Comparison of ENCODE assay signal across 8 mouse cellular contexts in genomic region chr6:127153972-127154707, GRCm38 (mm10). TPM values are rescaled to one million over a fixed set of nuclear protein-coding genes. Genes with fewer than 3 reads are reported as not detected.
DNase-seq lines count a peak whose midpoint lies in the region; ATAC-seq lines count a peak whose summit lies in the region.

No protein-coding gene starts in this region.

- H3K27me3 ChIP-seq in kidney, embryonic 14.5 days (ENCODE audit: control insufficient read depth, insufficient read depth, low read length) = no peaks in the 10 kb centered on the region
- no peaks in the 10 kb centered on the region; the same call in 1 of the 2 replicates for H3K27me3 ChIP-seq in heart, embryonic 16.5 days (ENCODE audit: control insufficient read depth, insufficient read depth, low read length)
- H3K27me3 ChIP-seq in liver, embryonic 13.5 days = peaks cover 95% of the 10 kb centered on the region
- no peaks in the 10 kb centered on the region for H3K27me3 ChIP-seq in stomach, embryonic 14.5 days (ENCODE audit: control insufficient read depth, insufficient read depth, low read length)

- peak overlapping the region; percentile 79 for H3K4me2 ChIP-seq in kidney, embryonic 14.5 days (replicated peaks; ENCODE audit: low read depth, low read length)
- peak overlapping the region; percentile 84 for H3K4me2 ChIP-seq in heart, embryonic 16.5 days (ENCODE audit: low read depth, low read length)
- peak overlapping the region; percentile 86 for H3K4me2 ChIP-seq in liver, embryonic 13.5 days
- peak overlapping the region; percentile 88 for H3K4me2 ChIP-seq in stomach, embryonic 14.5 days (replicated peaks; ENCODE audit: low read depth, low read length)

- no peak for ATAC-seq in kidney, embryonic 14.5 days (ENCODE audit: low FRiP score, low TSS enrichment)
- ATAC-seq in heart, embryonic 16.5 days (replicated peaks; ENCODE audit: extremely low read depth, insufficient read depth, low FRiP score) = no peak
- no peak for ATAC-seq in liver, embryonic 13.5 days (ENCODE audit: low read depth)
- no peak for ATAC-seq in stomach, embryonic 14.5 days (ENCODE audit: insufficient number of reproducible peaks, insufficient read depth, low FRiP score, low read depth)
- ATAC-seq in granulocyte monocyte progenitor cell, adult 5-6 weeks (replicated peaks; ENCODE audit: poor library complexity, severe bottlenecking) = no peak

- H3K9me3 ChIP-seq in kidney, embryonic 14.5 days (ENCODE audit: control insufficient read depth, low read length) = no peaks in the 10 kb centered on the region
- H3K9me3 ChIP-seq in heart, embryonic 16.5 days (replicated peaks; ENCODE audit: control insufficient read depth, low read length) = no peaks in the 10 kb centered on the region
- H3K9me3 ChIP-seq in liver, embryonic 13.5 days (replicated peaks) = no peaks in the 10 kb centered on the region
- no peaks in the 10 kb centered on the region for H3K9me3 ChIP-seq in stomach, embryonic 14.5 days (ENCODE audit: control insufficient read depth, low read depth, low read length)

- WGBS in kidney, embryonic 14.5 days = under 1% methylated on average over 30 of the region's 30 CpGs
- 1% methylated on average over 30 of the region's 30 CpGs for WGBS in heart, embryonic 16.5 days
- 2% methylated on average over 30 of the region's 30 CpGs for WGBS in liver, embryonic 13.5 days (ENCODE audit: insufficient replicate concordance)
- WGBS in stomach, embryonic 14.5 days = under 1% methylated on average over 30 of the region's 30 CpGs

- peak overlapping the region; percentile 63 for H3K9ac ChIP-seq in kidney, embryonic 14.5 days (ENCODE audit: low read depth, low read length)
- H3K9ac ChIP-seq in heart, embryonic 16.5 days (ENCODE audit: low read length) = peak overlapping the region; percentile 70
- peak overlapping the region; percentile 46 for H3K9ac ChIP-seq in liver, embryonic 13.5 days
- peak overlapping the region; percentile 32; the same call in 1 of the 2 replicates for H3K9ac ChIP-seq in stomach, embryonic 14.5 days (replicated peaks; ENCODE audit: low read depth, low read length)

- H3K4me1 ChIP-seq in kidney, embryonic 14.5 days (ENCODE audit: control insufficient read depth, insufficient read depth, low read length) = peaks cover 21% of the 10 kb centered on the region
- peaks cover 33% of the 10 kb centered on the region for H3K4me1 ChIP-seq in heart, embryonic 16.5 days (ENCODE audit: control insufficient read depth, insufficient read depth, low read length)
- H3K4me1 ChIP-seq in liver, embryonic 13.5 days (replicated peaks) = peaks cover 63% of the 10 kb centered on the region
- H3K4me1 ChIP-seq in stomach, embryonic 14.5 days (ENCODE audit: control insufficient read depth, insufficient read depth, low read length) = peaks cover 15% of the 10 kb centered on the region; the same call in 1 of the 2 replicates

- H3K4me3 ChIP-seq in kidney, embryonic 14.5 days (ENCODE audit: low read length) = peak overlapping the region; percentile 76
- H3K4me3 ChIP-seq in heart, embryonic 16.5 days (ENCODE audit: low read length) = peak overlapping the region; percentile 75
- peak overlapping the region; percentile 67 for H3K4me3 ChIP-seq in liver, embryonic 13.5 days (replicated peaks)
- peak overlapping the region; percentile 89 for H3K4me3 ChIP-seq in stomach, embryonic 14.5 days (ENCODE audit: low read depth, low read length)

- DNase-seq in kidney, adult 18-20 months = no peak
- DNase-seq in ZHBTc4 (ENCODE audit: low read depth, low spot score) = peak; percentile 61
- no peak for DNase-seq in liver, embryonic 13.5 days
- DNase-seq in left cerebral cortex, adult 9 months (ENCODE audit: low spot score in 2 of 2) = no peak

- peak overlapping the region; percentile 91 for H3K27ac ChIP-seq in kidney, embryonic 14.5 days (ENCODE audit: low read depth, low read length)
- H3K27ac ChIP-seq in heart, embryonic 16.5 days (ENCODE audit: low read length) = peak overlapping the region; percentile 83
- H3K27ac ChIP-seq in liver, embryonic 13.5 days = no peak overlapping the region
- peak overlapping the region; percentile 95 for H3K27ac ChIP-seq in stomach, embryonic 14.5 days (ENCODE audit: low read length)

- no peaks in the 10 kb centered on the region for H3K36me3 ChIP-seq in kidney, embryonic 14.5 days (ENCODE audit: control insufficient read depth, insufficient read depth, low read length)
- no peaks in the 10 kb centered on the region for H3K36me3 ChIP-seq in heart, embryonic 16.5 days (ENCODE audit: control insufficient read depth, insufficient read depth)
- no peaks in the 10 kb centered on the region for H3K36me3 ChIP-seq in liver, embryonic 13.5 days
- no peaks in the 10 kb centered on the region for H3K36me3 ChIP-seq in stomach, embryonic 14.5 days (ENCODE audit: control insufficient read depth, insufficient read depth, low read length)

RNA-seq across cellular contexts. Expression of gene Ccnd2, which starts 2.1 kb away (rescaled TPM):
- polyA plus RNA-seq in kidney, embryonic 14.5 days (2014; fragmentation: Nextera tagmentation; extraction: Ambion mirVana) = 793 and 904 TPM in 2 replicates
- polyA plus RNA-seq in heart, embryonic 16.5 days (2015; fragmentation: Nextera tagmentation; extraction: Ambion mirVana) = 450 and 476 TPM in 2 replicates
- polyA plus RNA-seq in liver, embryonic 13.5 days (2015; fragmentation: Nextera tagmentation; extraction: Ambion mirVana) = 109 and 129 TPM in 2 replicates
- 1,255 and 1,268 TPM in 2 replicates for polyA plus RNA-seq in stomach, embryonic 14.5 days (2014; fragmentation: Nextera tagmentation; extraction: Ambion mirVana)
- 125 and 390 TPM in 2 replicates for total RNA-seq in granulocyte monocyte progenitor cell, adult 5-6 weeks (2014; fragmentation: Nextera tagmentation)
- total RNA-seq in granulocyte monocyte progenitor cell, adult 5-6 weeks (2017) = 51.6 and 54.8 TPM in 2 replicates

RNA-seq across cellular contexts. Expression of gene Tigar, which starts 44.8 kb away (rescaled TPM):
- 1.2 and 2.6 TPM in 2 replicates for polyA plus RNA-seq in kidney, embryonic 14.5 days (2014; fragmentation: Nextera tagmentation; extraction: Ambion mirVana)
- polyA plus RNA-seq in heart, embryonic 16.5 days (2015; fragmentation: Nextera tagmentation; extraction: Ambion mirVana) = 7.7 and 8.2 TPM in 2 replicates
- 1.0 and 1.4 TPM in 2 replicates for polyA plus RNA-seq in liver, embryonic 13.5 days (2015; fragmentation: Nextera tagmentation; extraction: Ambion mirVana)
- polyA plus RNA-seq in stomach, embryonic 14.5 days (2014; fragmentation: Nextera tagmentation; extraction: Ambion mirVana) = 3.4 and 3.8 TPM in 2 replicates
- 10.7 and 11.6 TPM in 2 replicates for total RNA-seq in granulocyte monocyte progenitor cell, adult 5-6 weeks (2014; fragmentation: Nextera tagmentation)
- total RNA-seq in granulocyte monocyte progenitor cell, adult 5-6 weeks (2017) = 12.8 and 18.5 TPM in 2 replicates
